Mouse (Mus musculus): ENCODE results near the gene Zfp961. TPM values are rescaled to one million over a fixed set of nuclear protein-coding genes. Genes with fewer than 3 reads are reported as not detected.
"Not testable (repeated sequence)": the region's sequence is repeated elsewhere in the genome, so short reads cannot be mapped to it uniquely, and the experiment has no call there.

Gene Zfp961
- total RNA-seq (2021) = 10 to 100 TPM; 15.3 to 15.4 TPM
- long read RNA-seq, experiment 1, transcript Zfp961-204 (3 exons, 601 nt) = major isoform, 5 of 9 reads
- long read RNA-seq, experiment 1, partial matches to known transcripts = 0 of 9 reads
- long read RNA-seq, experiment 1, other reads (novel, unspliced or antisense) = 2 of 9 reads
- long read RNA-seq, experiment 2, partial matches to known transcripts = 1 of 9 reads
- long read RNA-seq, experiment 2, other reads (novel, unspliced or antisense) = 0 of 9 reads

DNA sequence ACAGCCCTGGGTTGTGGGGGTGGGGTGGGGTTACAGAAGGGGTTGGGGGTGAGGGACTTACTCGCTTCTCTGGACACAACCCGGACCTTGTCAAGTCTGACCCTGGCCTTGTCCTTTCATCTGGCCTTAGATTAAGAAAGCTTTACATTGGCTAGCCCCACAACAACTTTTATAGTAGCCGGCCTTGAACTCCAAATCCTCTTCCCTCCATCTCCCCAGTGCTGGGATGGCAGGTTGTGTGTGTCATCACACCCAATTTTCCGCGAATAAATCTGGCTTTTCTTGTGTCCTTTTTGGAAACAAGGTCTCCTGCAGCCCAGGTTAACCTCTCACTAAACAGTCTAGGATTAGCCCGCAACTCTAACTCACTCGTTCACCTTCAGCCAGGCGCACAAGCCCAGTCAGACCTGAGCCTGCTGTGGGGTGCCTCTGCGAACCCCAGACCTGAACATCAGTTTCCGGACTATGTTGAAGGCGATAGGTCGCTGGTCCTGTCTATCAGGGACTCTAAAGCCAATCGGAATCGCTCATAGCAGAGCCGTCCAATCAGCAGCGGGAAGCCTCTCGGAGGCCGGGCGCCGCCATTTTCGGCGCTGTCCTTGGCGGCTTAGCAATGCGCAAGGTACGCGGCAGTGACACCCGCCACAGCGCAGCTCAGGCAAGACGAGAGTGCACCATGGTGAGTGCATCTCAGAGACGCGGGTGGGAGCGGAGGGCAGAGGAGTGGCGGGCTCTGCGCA is at the start of gene Zfp961:
TSS of gene Zfp961 (plus strand) at position 557 of the 740 bp plus-strand sequence.
- DNase-seq (ENCODE audit: low spot score in 2 of 2) = peak; percentile 99 to 100

DNA sequence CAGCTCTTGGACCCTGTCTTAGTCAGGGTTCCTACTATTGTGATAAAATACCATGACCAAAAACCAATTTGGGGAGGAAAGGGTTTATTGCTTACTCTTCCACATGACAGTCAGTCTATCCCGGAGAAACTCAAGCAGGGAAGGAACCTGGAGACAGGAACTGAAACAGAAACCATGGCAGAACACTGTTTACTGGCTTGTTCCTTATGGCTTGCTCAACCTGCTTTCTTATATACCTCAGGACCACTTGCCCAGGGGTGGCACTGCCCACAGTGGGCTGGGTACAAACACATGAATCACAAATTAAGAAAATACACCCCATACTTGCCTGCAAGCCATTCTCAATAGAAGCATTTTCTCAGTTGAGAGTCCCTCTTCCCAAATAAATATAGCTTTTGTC is 47.8 kb upstream of the Zfp961 start:
- not testable (repeated sequence) for DNase-seq (ENCODE audit: low spot score in 2 of 2)

DNA sequence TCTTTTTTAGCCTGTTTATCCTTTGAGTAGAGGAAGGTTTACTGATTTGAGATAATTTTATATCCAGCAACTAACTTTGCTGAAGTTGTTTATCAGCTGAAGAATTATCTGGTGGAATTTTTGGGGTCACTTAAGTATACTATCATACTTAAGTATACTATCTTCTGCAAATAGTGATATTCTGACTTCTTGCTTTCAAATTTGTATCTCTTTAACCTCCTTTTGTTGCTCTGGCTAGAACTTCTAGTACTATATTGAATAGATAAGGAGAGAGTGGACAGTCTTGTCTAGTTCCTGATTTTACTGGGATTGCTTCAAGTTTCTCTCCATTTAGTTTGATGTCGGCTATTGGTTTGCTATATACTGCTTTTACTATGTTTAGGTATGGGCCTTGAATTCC is 44.0 kb upstream of the Zfp961 start:
- no peak for DNase-seq (ENCODE audit: low spot score in 2 of 2)

DNA sequence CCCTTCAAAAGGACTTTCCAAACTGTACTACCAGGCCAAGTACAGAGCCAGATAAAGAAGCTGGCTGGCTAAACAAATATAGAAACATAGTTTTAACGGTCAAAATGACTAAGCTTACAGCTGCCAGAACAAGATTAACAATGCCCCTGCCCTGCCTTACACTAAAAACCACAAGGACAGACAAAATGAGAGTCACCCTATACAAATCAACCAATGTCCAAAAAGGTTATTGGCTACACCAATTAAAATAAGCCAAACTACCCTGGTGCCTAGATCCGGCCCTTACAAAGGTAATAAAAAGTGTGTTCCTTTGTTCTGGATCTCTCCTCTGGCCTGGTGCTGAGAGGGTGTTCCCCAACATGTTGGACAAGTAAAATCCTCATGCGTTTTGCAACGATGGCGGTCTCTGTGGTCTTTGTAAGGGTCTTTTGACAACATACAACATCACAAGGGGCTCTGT is 43.0 kb upstream of the Zfp961 start:
- no peak for DNase-seq (ENCODE audit: low spot score in 2 of 2)

DNA sequence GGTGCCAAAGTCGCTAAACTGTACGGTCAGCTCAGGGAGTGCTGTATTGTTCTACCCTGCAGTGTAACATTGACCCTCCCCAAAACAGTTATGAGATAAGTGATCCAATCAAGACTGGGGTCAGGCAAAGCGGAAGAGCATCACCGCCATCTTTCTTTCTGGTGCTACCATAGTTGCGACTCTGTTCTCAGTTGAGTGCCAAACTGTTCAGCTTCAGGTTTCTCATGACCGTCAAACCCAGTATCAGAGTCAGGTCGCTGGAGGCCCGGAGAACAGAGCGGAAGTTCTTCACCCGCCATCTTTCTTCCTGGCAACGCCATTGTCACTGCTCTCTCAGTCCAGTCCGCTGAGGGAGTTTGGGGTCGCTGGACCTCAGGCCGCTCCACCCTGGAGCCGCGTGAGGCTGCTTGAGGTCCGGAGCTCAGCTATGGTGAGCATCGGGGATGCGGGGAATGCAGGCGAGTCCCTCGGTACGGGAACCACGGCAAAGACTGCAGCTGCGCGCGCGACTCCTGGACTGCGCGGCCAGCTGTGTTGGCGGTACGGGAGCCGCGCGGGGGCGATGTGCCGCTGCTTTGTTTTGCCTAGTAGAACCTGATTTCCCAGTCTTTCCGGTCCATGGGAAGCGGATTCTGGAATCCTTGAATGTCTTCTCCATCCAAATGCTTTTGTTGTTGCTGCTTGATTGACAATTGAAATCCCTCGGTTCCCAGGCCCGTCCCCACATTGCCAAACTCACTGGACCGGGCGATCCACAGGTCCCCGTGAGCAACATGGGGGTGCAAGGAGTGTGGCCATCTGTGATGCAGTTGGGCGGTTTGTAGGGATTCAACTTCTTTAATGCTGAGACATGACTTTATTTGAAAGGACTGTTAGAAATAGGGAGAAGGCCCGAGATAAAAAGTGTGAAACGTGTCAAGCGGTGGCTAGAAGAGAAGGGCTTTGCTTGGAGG is 42.3 kb upstream of the Zfp961 start, which contains the start of the genes Zfp882 and Zfp617:
TSS of gene Zfp882 (plus strand) at position 300 of the 953 bp plus-strand sequence.
TSS of gene Zfp617 (plus strand) at position 327 of the 953 bp plus-strand sequence.
- peak; percentile 87 to 89 for DNase-seq (ENCODE audit: low spot score in 2 of 2)

DNA sequence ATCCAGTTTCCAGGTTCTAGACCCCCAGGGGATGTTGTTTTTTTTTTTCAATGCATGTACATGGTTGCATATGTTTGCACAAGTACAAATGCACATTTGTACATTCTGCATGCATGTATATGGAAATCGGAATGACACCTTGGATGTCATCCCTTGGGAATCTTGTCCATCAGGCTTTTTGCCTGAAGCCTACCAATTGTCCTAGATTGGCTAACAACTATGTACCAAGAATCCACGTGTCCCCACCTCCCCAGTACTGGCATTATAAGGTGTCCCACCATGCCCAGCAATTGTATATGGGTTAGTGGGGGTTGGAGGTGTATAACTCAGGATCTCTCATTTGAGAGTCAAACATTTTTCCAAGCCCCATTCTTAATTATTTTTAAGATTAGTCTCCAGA is 38.6 kb upstream of the Zfp961 start:
- no peak for DNase-seq (ENCODE audit: low spot score in 2 of 2)

DNA sequence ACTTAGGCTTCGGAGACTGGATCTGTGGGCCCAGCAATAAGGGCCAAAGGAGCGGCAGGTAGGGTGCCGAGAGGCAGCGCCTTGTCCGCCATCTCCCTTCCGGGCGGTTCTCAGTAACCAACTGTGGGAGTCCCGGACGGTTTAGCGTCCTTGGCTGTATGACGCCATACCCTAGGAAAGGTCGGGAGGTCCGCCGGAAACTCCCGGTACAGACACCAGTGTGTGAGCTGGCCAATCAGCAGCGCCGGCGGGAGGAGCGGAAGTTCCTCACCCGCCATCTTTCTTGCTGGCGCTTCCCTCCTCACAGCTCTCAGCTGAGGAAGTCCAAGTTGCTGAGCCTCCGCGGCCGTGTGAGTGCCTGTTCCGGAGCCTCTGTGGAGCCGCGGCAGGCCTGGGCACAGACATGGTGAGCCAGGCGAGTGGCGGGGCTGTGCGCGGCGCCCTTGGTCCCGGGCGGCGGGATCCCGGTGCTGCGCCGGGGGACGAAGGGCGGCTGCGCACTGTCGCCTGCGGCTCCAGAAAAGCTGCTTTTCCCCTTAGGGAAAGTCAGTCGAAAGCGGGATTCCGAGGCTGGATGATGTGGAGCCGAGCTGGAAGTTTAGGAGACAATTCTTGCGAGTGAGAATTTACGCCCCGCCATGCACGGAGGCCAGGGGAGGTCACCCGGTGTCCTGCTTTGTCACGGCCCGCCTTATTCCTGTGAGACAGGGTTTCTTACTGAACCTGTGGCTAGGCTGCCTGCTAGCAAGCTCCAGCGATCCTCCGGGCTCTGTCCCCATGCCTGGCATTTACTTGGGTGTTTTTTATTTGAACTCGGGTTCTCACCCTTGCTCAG is 28.1 kb upstream of the Zfp961 start:
- peak; percentile 93 to 96 for DNase-seq (ENCODE audit: low spot score in 2 of 2)

DNA sequence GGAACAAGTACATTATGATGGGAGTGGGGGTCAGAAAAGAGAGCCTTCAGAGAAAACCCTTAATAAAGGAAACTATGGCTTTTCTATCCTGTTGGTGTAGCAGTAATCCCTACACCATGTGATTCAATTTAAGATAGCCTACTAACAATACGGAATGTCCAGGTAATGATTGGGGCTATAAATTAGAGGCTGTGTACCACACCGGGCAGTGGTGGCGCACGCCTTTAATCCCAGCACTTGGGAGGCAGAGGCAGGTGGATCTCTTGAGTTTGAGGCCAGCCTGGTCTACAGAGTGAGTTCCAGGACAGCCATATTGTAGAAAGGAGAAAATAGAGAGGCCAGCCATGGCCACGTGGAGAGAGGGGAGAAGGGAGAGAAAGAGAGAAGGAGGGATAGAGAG is 25.0 kb upstream of the Zfp961 start:
- no peak for DNase-seq (ENCODE audit: low spot score in 2 of 2)

DNA sequence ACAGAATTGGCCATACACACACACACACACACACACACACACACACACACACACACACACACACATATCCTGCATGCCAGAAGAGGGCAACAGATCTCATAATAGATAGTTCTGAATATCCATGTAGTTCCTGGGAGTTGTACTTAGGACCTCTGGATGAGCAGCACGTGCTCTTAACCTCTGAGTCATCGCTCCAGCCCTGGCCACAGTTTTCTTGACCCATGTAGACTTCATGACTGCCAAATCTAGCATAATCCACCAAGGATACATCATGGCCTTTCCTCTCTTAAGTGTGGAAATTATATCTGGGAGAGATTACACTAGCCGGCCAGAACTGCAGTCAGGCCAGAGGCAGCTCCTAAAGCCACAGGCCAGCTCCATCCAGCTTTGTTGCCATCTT is 24.3 kb upstream of the Zfp961 start:
- no peak for DNase-seq (ENCODE audit: low spot score in 2 of 2)

DNA sequence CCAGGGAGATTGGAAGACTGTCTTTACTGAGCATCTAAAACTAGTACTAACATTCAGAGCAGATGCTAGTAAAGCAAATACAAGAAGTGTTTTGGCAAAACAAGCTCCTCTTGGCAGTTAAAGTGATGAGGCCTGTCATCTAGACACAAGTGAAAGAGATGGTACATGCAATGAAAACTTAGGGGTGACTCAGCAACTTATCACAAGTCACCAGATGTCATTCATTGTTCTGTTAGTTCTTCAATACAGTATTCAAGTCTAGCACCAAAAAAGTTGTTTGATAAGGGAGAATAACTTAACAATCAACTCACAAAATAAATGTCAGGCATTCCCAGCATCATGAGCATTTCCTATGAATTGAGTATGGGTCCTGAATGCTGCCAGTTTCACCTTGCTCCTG is 23.1 kb upstream of the Zfp961 start:
- no peak for DNase-seq (ENCODE audit: low spot score in 2 of 2)

DNA sequence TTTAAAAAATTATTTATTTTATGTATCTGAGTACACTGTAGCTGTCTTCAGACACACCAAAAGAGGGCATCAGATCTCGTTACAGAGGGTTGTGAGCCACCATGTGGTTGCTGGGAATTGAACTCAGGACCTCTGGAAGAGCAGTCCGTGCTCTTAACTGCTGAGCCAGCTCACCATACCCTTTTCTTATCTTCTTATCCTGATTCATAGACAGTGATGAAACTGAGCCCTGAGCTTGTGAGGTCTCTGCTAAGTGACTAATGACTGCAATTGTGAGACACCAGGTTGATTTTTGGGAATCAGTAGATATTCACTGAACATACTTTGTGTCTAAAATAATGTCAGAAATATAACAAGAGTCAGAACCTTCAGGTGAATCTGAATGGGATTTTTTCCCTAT is 12.8 kb upstream of the Zfp961 start:
- not testable (repeated sequence) for DNase-seq (ENCODE audit: low spot score in 2 of 2)

DNA sequence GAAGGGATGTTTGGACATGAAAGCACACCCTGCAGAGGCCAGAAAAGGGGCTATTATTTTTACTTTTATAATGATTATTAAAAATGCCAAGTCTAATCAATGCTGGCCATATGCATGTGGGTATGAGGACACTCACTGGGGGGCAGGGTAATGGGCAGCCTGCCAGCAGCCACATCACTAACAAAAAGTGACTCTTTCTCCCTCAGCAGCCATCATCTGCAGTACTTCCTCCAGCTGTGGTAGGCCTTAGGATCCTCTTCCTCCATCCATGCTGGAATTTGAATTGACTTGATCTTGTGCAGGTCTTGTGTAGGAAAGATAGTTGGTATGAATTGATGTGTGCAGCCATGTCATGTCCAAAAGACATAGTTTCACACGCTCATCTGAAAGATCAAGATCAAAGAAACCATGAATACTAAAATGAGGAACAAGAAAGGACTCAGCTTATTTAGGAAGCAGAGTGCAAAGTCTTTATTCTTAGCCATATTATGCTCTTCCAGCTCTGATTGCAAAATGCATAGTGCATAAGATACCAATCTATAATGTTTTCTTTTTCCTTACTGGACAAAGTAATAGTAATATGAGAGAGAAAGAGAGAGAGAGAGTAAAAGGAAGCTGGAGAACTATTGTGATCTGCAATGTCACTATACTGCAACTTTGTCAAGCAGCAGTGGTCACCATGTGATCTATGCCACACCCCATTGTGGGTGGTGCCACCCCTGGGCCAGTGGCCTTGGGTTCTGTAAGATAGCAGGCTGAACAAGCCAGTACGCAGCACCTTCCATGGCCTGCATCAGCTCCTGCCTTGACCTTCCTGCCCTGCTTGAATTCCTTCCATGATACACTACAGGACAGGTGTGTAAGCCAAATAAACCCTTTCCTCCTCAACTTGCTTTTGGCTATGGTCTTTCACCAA is 10.3 kb upstream of the Zfp961 start:
- DNase-seq (ENCODE audit: low spot score in 2 of 2) = no peak

DNA sequence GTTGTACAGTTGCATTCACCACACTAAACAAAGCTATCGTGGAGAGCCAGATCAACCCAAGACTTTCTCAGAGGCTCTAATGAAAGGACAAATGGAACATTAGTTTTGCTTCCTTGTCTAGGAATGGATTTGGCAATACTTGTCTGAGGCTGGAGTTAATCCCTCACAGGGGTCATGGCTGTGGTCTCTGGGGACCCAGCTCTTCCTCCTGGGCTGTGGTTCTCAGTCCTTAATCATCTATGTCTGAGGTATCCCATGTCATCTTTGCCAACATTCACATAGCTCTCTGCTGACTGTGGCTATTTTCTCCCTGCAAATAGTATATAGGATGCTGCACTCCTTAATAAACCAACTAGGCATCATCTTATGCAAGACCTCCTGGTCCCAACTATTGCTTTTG is 9.1 kb upstream of the Zfp961 start:
- DNase-seq (ENCODE audit: low spot score in 2 of 2) = no peak

DNA sequence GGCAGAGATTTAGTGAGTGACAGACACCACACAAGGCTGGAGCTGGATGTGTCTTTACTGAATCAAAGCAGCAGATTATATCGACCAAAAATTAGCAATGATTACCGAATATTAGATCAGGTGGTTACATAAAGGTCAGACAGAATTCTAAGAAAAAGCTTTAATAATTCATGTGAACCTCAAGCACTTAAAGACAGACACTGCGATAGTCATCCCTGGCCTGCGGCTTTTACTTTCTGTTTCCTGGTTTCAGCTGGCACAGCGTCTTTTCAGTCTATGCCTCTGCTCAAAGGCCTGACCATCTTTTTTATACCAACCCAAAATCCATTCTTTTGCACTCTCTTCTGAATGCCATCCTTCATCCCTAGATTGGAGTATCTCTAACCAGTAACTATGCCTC is 2.2 kb upstream of the Zfp961 start:
- no peak for DNase-seq (ENCODE audit: low spot score in 2 of 2)

DNA sequence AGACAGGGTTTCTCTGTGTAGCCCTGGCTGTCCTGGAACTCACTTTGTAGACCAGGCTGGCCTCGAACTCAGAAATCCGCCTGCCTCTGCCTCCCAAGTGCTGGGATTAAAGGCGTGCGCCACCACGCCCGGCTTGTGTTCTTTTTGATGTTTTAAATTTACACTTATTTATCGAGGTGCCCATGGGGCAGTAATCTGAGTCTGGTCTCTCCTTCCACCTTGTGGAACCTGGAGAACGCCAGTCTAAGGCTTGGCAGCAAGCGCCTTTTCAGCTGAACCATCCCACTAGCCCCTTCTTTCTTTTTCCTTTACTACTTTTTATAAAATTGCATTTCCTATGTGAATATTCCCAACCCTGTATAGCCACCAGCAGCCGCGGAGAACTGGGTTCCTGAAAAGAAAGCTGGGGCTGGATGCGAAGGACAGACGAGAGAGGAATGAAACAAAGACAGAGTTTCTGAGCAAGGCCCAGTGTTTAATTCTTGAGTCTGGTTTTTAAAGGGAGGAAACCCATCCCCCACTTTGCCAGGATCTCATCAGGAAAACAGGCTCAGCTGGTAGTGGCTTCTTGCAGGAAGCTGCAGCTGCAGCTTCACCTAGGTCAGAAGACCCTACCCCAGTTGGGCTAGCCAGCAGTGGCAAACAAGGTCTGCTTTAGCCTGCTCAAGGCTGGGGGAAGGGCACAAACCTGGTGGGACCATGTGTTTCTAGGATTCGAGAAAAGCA is 761 bp downstream of the Zfp961 start:
- DNase-seq (ENCODE audit: low spot score in 2 of 2) = no peak

DNA sequence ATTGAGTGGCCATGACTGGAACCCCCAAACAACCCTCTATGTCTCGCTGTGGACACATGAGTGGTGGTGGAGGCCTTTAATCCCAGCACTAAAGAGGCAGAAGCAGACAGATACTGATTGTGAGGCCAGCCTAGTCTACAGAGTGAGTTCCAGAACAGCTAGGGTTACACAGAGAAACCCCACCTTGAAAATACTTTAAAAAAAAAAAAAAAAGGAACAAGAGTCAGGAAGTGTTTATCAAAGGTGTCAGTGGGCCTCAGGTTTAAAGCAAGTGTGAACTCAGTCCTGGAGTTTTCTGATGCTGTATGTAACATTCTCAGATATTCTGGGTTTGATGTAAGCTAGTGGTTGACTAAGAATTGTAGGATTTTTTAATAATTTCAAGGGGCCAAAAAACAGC is 1.7 kb downstream of the Zfp961 start:
- no peak for DNase-seq (ENCODE audit: low spot score in 2 of 2)

DNA sequence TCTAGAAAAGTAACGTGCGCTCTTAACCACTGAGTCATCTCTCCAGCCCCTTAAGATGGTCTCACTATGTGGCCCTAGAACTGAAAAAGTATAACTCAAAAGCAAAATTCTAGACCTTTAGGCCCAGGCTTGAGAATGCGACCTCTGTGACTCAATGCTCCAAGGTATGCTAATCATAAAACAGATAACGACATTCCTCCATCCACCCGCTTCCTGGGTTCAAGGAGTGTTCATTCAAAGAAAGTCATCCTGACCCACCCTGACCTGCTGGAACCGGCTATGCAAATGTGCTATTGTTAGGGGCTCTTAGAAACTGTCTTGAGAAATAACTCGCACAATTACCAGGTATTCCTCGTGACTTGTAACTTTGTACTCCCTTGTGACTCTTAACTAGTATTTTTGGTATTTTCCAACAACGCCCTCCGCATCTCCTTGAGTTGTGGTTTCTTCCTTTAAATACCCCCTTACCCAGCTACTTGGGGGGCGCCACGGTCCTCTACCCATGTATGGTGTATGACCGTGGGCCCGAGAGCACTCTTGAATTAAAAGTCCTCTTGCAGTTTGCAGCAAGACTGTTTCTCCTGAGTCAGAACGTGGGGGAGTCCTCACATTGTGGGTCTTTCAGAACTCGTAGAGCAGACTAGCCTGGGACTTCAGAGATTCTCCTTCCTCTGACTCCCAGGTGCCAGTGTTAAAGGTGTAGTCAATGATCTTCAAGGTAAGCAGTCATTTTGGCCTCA is 2.3 kb downstream of the Zfp961 start:
- not testable (repeated sequence) for DNase-seq (ENCODE audit: low spot score in 2 of 2)

DNA sequence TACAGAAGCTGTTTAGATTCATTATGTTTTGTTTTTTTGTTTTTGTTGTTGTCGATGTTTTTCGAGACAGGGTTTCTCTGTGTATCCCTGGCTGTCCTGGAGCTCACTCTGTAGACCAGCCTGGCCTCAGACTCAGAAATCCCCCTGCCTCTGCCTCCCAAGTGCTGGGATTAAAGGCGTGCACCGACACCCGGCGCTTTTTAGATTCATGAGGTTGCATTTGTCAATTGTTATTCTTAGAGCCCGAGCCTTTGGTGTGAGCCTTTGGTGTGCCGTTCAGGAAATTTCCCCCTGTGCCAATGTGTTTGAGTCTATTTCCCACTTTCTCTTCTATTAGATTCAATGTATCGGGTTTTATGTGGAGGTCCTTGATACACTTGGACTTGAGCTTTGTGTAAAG is 3.8 kb downstream of the Zfp961 start:
- no peak for DNase-seq (ENCODE audit: low spot score in 2 of 2)
